Mouse (Mus musculus) liver, embryonic 13.5 days (tissue): Measurements from ENCODE around the gene Lrrc28. TPM values are rescaled to one million over a fixed set of nuclear protein-coding genes. Genes with fewer than 3 reads are reported as not detected.

Experiments
- ATAC-seq: fragments of 200-750 bp; cut with Nextera tagmentation; 2 replicates; pipeline ENCODE4 v1.8.0; 2017; ENCODE audit warnings: low read depth, mild to moderate bottlenecking, moderate number of reproducible peaks, moderate library complexity
- DNase-seq: peaks from one replicate; pipeline ENCODE4 v3.0.0; 2022
- H3K27ac ChIP-seq: fragments of 300-500 bp; sonication (generic); 2 replicates; pipeline ENCODE4 v1.5.1; 2015; ENCODE audit warnings: moderate library complexity, mild to moderate bottlenecking, inconsistent platforms
- H3K27me3 ChIP-seq: fragments of 300-500 bp; sonication (generic); 2 replicates; pipeline ENCODE4 v1.6.1; 2015; ENCODE audit warnings: mild to moderate bottlenecking, inconsistent platforms
- H3K36me3 ChIP-seq: fragments of 300-500 bp; sonication (generic); 2 replicates; pipeline ENCODE4 v1.6.1; 2015; ENCODE audit warnings: mild to moderate bottlenecking, inconsistent platforms
- H3K4me1 ChIP-seq: fragments of 300-500 bp; sonication (generic); replicated peaks from 2 replicates; pipeline ENCODE4 v1.6.1; 2015; ENCODE audit warnings: inconsistent platforms
- H3K4me2 ChIP-seq: fragments of 300-500 bp; sonication (generic); 2 replicates; pipeline ENCODE4 v1.6.1; 2015; ENCODE audit warnings: inconsistent platforms, mild to moderate bottlenecking, moderate library complexity
- H3K4me3 ChIP-seq: fragments of 300-500 bp; sonication (generic); replicated peaks from 2 replicates; pipeline ENCODE4 v1.5.1; 2015; ENCODE audit warnings: mild to moderate bottlenecking, inconsistent platforms
- H3K9ac ChIP-seq: fragments of 300-500 bp; sonication (generic); 2 replicates; pipeline ENCODE4 v1.6.1; 2015; ENCODE audit warnings: mild to moderate bottlenecking, inconsistent platforms
- H3K9me3 ChIP-seq: fragments of 300-500 bp; sonication (generic); replicated peaks from 2 replicates; pipeline ENCODE4 v1.6.1; 2016; ENCODE audit warnings: inconsistent platforms
- WGBS: fragments of 180-500 bp; shearing (Covaris S2); methylation state at CpG from one replicate; pipeline ENCODE4 v1.1.7; 2015; ENCODE audit not compliant: insufficient replicate concordance; 5-methylcytosine and 5-hydroxymethylcytosine counted together
- polyA plus RNA-seq: library from polyadenylated mRNA; unstranded; fragments of >200 nt; fragmentation: Nextera tagmentation; extraction: Ambion mirVana; gene quantifications from 2 replicates; pipeline ENCODE4 v1.2.1, GENCODE M21; 2015

The Lrrc28 gene
- polyA plus RNA-seq, 1 experiment from 2014 or later, result 7.8 TPM

- H3K9me3 ChIP-seq, result no peaks in the 10 kb centered on the region
- H3K27ac ChIP-seq, result no peak overlapping the region
- no peak for DNase-seq
- no peak for ATAC-seq
- H3K36me3 ChIP-seq, result no peaks in the 10 kb centered on the region
- H3K27me3 ChIP-seq, result no peaks in the 10 kb centered on the region
- no peak overlapping the region for H3K9ac ChIP-seq
- WGBS, result 67% methylated on average over 4 of the region's 4 CpGs
- no peak overlapping the region for H3K4me3 ChIP-seq
- no peaks in the 10 kb centered on the region; the same call in none of the 2 replicates for H3K4me1 ChIP-seq
- H3K4me2 ChIP-seq, result no peak overlapping the region
Observed at GRCm38 (mm10) chr7:67513656-67514055, 131.4 kb downstream of the Lrrc28 start.

- no peak overlapping the region for H3K27ac ChIP-seq
Observed at GRCm38 (mm10) chr7:67511606-67512005, 133.5 kb downstream of the Lrrc28 start.

GRCm38 (mm10) chr7:67503281-67504010 is 141.6 kb downstream of the Lrrc28 start:
- no peaks in the 10 kb centered on the region for H3K36me3 ChIP-seq
- no peaks in the 10 kb centered on the region for H3K4me1 ChIP-seq
- WGBS, result 35% methylated on average over 7 of the region's 7 CpGs
- no peaks in the 10 kb centered on the region for H3K27me3 ChIP-seq
- ATAC-seq (no peak), DNase-seq (no peak)
- no peak overlapping the region for H3K4me3 ChIP-seq
- no peak overlapping the region for H3K27ac ChIP-seq
- H3K9ac ChIP-seq, result no peak overlapping the region
- H3K9me3 ChIP-seq, result no peaks in the 10 kb centered on the region
- no peak overlapping the region for H3K4me2 ChIP-seq

More at GRCm38 (mm10) chr7:67511606-67512005, 133.5 kb downstream of the Lrrc28 start:
- no peak overlapping the region for H3K4me3 ChIP-seq
- H3K9ac ChIP-seq, result no peak overlapping the region
- H3K4me2 ChIP-seq, result no peak overlapping the region
- WGBS, result 74% methylated on average over 7 of the region's 7 CpGs
- H3K36me3 ChIP-seq, result no peaks in the 10 kb centered on the region
- H3K9me3 ChIP-seq, result no peaks in the 10 kb centered on the region
- no peak for ATAC-seq
- H3K4me1 ChIP-seq, result no peaks in the 10 kb centered on the region; the same call in none of the 2 replicates
- H3K27me3 ChIP-seq, result no peaks in the 10 kb centered on the region
- no peak for DNase-seq

GRCm38 (mm10) chr7:67502631-67503030 is 142.4 kb downstream of the Lrrc28 start:
- no peak for ATAC-seq
- no peak for DNase-seq
- Histone ChIP-seq H3K9ac (no peak overlapping the region), H3K4me3 (no peak overlapping the region), H3K4me1 (no peaks in the 10 kb centered on the region), H3K9me3 (no peaks in the 10 kb centered on the region), H3K27me3 (no peaks in the 10 kb centered on the region), H3K36me3 (no peaks in the 10 kb centered on the region), H3K27ac (no peak overlapping the region), H3K4me2 (no peak overlapping the region)
- 44% methylated on average over 4 of the region's 4 CpGs for WGBS

GRCm38 (mm10) chr7:67500878-67501277 is 144.2 kb downstream of the Lrrc28 start:
- no peak for ATAC-seq
- WGBS, result 58% methylated on average over 5 of the region's 5 CpGs
- Histone ChIP-seq H3K27ac (no peak overlapping the region), H3K9me3 (no peaks in the 10 kb centered on the region), H3K4me2 (no peak overlapping the region), H3K27me3 (no peaks in the 10 kb centered on the region), H3K9ac (no peak overlapping the region), H3K4me1 (no peaks in the 10 kb centered on the region), H3K36me3 (no peaks in the 10 kb centered on the region), H3K4me3 (no peak overlapping the region)
- no peak for DNase-seq

- no peak overlapping the region for H3K27ac ChIP-seq
- H3K36me3 ChIP-seq, result no peaks in the 10 kb centered on the region
- no peaks in the 10 kb centered on the region for H3K9me3 ChIP-seq
- H3K4me3 ChIP-seq, result no peak overlapping the region
- H3K27me3 ChIP-seq, result no peaks in the 10 kb centered on the region
- no peaks in the 10 kb centered on the region for H3K4me1 ChIP-seq
- 47% methylated on average over 11 of the region's 11 CpGs for WGBS
- DNase-seq (no peak), ATAC-seq (no peak)
- H3K9ac ChIP-seq, result no peak overlapping the region
- no peak overlapping the region for H3K4me2 ChIP-seq
Observed at GRCm38 (mm10) chr7:67500076-67500828, 144.8 kb downstream of the Lrrc28 start.

GRCm38 (mm10) chr7:67499516-67499915 is 145.6 kb downstream of the Lrrc28 start:
- DNase-seq (no peak), ATAC-seq (no peak)
- H3K36me3 ChIP-seq, result no peaks in the 10 kb centered on the region
- 67% methylated on average over 7 of the region's 7 CpGs for WGBS
- no peaks in the 10 kb centered on the region for H3K4me1 ChIP-seq
- no peak overlapping the region for H3K27ac ChIP-seq
- H3K9me3 ChIP-seq, result no peaks in the 10 kb centered on the region
- no peak overlapping the region for H3K9ac ChIP-seq
- H3K4me3 ChIP-seq, result no peak overlapping the region
- no peak overlapping the region for H3K4me2 ChIP-seq
- H3K27me3 ChIP-seq, result no peaks in the 10 kb centered on the region

- no peak overlapping the region for H3K9ac ChIP-seq
- no peak for DNase-seq
- 43% methylated on average over 9 of the region's 9 CpGs for WGBS
Observed at GRCm38 (mm10) chr7:67493795-67494687, 151.0 kb downstream of the Lrrc28 start.

GRCm38 (mm10) chr7:67487889-67488411 is 157.1 kb downstream of the Lrrc28 start:
- Histone ChIP-seq H3K9me3 (no peaks in the 10 kb centered on the region), H3K9ac (no peak overlapping the region), H3K4me3 (no peak overlapping the region), H3K4me2 (no peak overlapping the region), H3K36me3 (no peaks in the 10 kb centered on the region), H3K27me3 (no peaks in the 10 kb centered on the region), H3K4me1 (no peaks in the 10 kb centered on the region), H3K27ac (no peak overlapping the region)
- DNase-seq, result no peak
- 66% methylated on average over 10 of the region's 10 CpGs for WGBS
- ATAC-seq, result no peak

More at GRCm38 (mm10) chr7:67493795-67494687, 151.0 kb downstream of the Lrrc28 start:
- H3K4me3 ChIP-seq, result no peak overlapping the region
- no peak overlapping the region for H3K4me2 ChIP-seq
- H3K36me3 ChIP-seq, result no peaks in the 10 kb centered on the region
- H3K27ac ChIP-seq, result no peak overlapping the region
- no peaks in the 10 kb centered on the region for H3K9me3 ChIP-seq
- H3K4me1 ChIP-seq, result no peaks in the 10 kb centered on the region
- ATAC-seq, result no peak
- no peaks in the 10 kb centered on the region for H3K27me3 ChIP-seq

GRCm38 (mm10) chr7:67486925-67487760 is 157.9 kb downstream of the Lrrc28 start:
- ATAC-seq (no peak), DNase-seq (no peak)
- Histone ChIP-seq H3K4me2 (no peak overlapping the region), H3K27me3 (no peaks in the 10 kb centered on the region), H3K9me3 (no peaks in the 10 kb centered on the region), H3K36me3 (no peaks in the 10 kb centered on the region), H3K4me3 (no peak overlapping the region), H3K9ac (no peak overlapping the region), H3K27ac (no peak overlapping the region), H3K4me1 (no peaks in the 10 kb centered on the region)
- WGBS, result 68% methylated on average over 15 of the region's 15 CpGs
